Mouse (Mus musculus) cerebellum, adult (tissue): Measurements from ENCODE around the gene Cpn1.

Experiments used
- ATAC-seq: cut with Nextera tagmentation; 2 replicates; pipeline ENCODE4 v1.9.2; 2017; ENCODE audit warnings: mild to moderate bottlenecking, moderate library complexity, mixed read lengths; ENCODE audit not compliant: insufficient number of reproducible peaks, low FRiP score, low TSS enrichment

Cpn1 gene

DNA sequence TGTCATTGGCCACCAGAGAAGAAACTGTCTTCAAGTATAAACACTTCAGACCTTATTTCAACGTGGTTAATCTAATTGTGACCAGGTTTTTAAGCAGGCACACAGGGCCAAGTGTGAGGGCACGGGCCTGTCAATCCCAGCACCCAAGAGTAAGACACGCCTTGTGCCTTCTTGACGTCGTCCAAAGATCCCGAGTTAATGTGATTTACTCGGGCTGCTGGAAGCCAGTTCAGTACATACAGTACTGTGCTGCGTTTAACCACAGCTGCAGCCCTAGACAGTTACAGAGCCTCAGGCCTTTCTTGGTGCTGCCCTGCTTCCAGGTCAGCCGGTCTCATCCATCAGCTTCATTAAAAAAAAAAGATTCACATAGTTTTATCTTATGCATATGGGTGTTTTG, 70.9 kb downstream of the Cpn1 start:
- ATAC-seq = no peak

DNA sequence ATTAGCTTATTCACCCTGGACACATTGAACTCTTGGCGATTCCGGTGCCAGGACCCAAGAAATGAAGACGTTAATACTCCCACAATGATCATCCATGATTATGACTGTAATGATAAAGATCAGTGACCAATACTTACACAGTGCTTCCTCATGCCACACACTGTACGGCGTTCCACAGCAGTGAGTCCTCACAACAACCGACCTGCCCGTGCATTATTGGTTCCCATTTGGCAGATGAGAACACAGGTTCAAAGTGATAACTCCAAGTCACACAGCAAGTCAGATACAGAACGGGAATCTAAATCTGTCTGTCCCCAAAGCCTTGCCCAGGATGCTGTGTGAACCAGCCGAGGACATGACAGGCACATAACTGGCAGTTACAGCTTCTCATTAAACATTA, 71.4 kb downstream of the Cpn1 start:
- no peak for ATAC-seq

DNA sequence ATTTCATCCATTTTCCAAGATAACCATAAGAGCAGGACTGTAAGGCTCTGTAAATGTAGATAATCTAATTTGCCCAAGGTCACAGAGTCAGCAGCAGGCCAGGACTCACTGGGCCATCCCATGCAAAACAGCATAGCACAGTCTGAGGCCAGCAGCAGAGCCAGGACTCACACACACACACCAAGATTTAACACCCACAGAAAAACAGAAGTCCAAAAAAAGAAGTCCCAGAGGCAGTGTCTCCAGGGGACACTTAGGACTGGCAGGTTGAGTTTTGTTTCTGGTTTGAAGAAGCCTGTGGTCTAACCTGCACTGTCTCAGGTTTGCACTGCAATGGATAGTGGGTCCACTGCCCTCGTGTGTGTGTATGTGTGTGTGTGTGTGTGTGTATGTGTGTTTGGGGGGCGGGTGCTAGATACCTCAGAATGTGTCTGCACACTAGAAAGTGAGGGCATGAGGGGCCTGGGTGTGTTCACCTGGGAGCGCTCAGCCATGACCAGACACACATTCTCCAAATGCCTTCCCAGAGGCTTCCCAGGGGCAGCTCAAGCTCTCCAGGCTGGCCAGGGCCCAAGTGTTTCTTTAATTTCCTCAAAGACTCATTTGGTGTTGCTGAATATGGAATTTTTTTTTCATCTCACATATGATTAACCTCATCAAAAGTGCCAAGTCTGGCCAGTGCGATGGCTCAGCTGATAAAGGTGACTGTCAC, 73.4 kb downstream of the Cpn1 start:
- no peak for ATAC-seq

DNA sequence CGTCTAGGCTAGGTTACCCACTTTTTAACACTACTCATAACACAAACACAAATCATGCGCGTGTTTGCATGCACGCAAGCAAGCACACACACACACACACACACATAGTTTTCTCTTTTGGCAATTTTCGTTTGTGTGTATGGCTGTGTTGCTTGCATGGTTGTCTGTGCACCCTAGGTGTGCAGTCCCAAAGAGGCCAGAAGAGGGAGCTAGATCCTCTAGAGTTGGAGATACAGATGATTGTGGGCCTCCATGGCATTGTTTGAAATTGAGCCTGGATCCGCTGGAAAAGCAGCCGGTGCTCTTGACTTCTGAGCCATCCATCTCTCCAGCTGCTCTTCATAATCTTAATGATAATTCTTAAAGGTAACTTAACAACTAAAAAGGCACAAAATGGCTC, 79.9 kb downstream of the Cpn1 start:
- ATAC-seq = no peak
